Mouse (Mus musculus) CH12.LX (cell line): ENCODE measurements around the gene Mrpl48.

Experiments
- CHD1 ChIP-seq: IDR thresholded peaks from 2 replicates; pipeline ENCODE4 v1.6.1; 2012; ENCODE audit warnings: low read depth, low read length, improper control_type of control experiment, inconsistent platforms
- CHD2 ChIP-seq: IDR thresholded peaks from 2 replicates; pipeline ENCODE4 v1.6.1; 2011; ENCODE audit warnings: low read length, improper control_type of control experiment
- CTCF ChIP-seq, 2 experiments: IDR thresholded peaks in 1 of 2; conservative IDR thresholded peaks in 1 of 2; 2 replicates each; pipeline ENCODE4 v1.5.1; 2011 to 2012; ENCODE audit warnings: low read depth in 2 of 2, low read length in 2 of 2, improper control_type of control experiment in 1 of 2, inconsistent platforms in 1 of 2, mild to moderate bottlenecking in 1 of 2, moderate library complexity in 1 of 2
- HCFC1 ChIP-seq: IDR thresholded peaks from 2 replicates; pipeline ENCODE4 v1.6.1; 2012; ENCODE audit warnings: low read depth, mild to moderate bottlenecking, inconsistent platforms, low read length, improper control_type of control experiment
- JUN ChIP-seq: IDR thresholded peaks from 2 replicates; pipeline ENCODE4 v1.6.1; 2011; ENCODE audit warnings: low read depth, mild to moderate bottlenecking, low read length, improper control_type of control experiment, moderate library complexity; ENCODE audit not compliant: insufficient read depth
- MAX ChIP-seq: IDR thresholded peaks from 2 replicates; pipeline ENCODE4 v1.6.1; 2011; ENCODE audit warnings: low read length, improper control_type of control experiment
- MEF2A ChIP-seq: IDR thresholded peaks from 2 replicates; pipeline ENCODE4 v1.6.1; 2014; ENCODE audit warnings: low read depth, mild to moderate bottlenecking, inconsistent platforms, low read length, improper control_type of control experiment, borderline replicate concordance
- NELFE ChIP-seq: IDR thresholded peaks from 2 replicates; pipeline ENCODE4 v1.6.1; 2011; ENCODE audit warnings: low read depth, low read length, improper control_type of control experiment
- POLR2A ChIP-seq: IDR thresholded peaks from 2 replicates; pipeline ENCODE4 v1.6.1; 2011; ENCODE audit warnings: low read depth, mild to moderate bottlenecking, improper control_type of control experiment, low read length
- UBTF ChIP-seq: IDR thresholded peaks from 2 replicates; pipeline ENCODE4 v1.6.1; 2012; ENCODE audit warnings: low read depth, mild to moderate bottlenecking, inconsistent platforms, low read length, improper control_type of control experiment, moderate library complexity
- USF2 ChIP-seq: conservative IDR thresholded peaks from 2 replicates; pipeline ENCODE4 v1.6.1; 2011; ENCODE audit warnings: low read depth, low read length, improper control_type of control experiment
- ZC3H11A ChIP-seq: IDR thresholded peaks from 2 replicates; pipeline ENCODE4 v1.6.1; 2012; ENCODE audit warnings: low read depth, mild to moderate bottlenecking, inconsistent platforms, low read length, improper control_type of control experiment
- ZNF384 ChIP-seq: IDR thresholded peaks from 2 replicates; pipeline ENCODE4 v1.6.1; 2012; ENCODE audit warnings: low read depth, low read length, improper control_type of control experiment, inconsistent platforms

GRCm38 (mm10) chr7:100500276-100500977, 107.7 kb downstream of the Mrpl48 start:
- TF ChIP-seq CTCF (conservative IDR thresholded peaks at IDR 0.05 in 1 of 2, IDR thresholded peaks at IDR 0.05 in 1 of 2; ENCODE audit: low read depth in 2 of 2, low read length in 2 of 2) (no peak), POLR2A (no peak), CHD1 (no peak), USF2 (no peak; the same call in 1 of the 2 replicates), ZC3H11A (no peak), NELFE (no peak), UBTF (no peak), HCFC1 (no peak), MAX (no peak), CHD2 (no peak), MEF2A (no peak), ZNF384 (no peak), JUN (no peak)
